Mouse (Mus musculus): ENCODE measurements around the gene Eif3g. TPM values are rescaled to one million over a fixed set of nuclear protein-coding genes. Genes with fewer than 3 reads are reported as not detected.

Gene Eif3g
- total and polyA plus RNA-seq, 3 experiments = 175 to 475 (median 198) TPM

DNA sequence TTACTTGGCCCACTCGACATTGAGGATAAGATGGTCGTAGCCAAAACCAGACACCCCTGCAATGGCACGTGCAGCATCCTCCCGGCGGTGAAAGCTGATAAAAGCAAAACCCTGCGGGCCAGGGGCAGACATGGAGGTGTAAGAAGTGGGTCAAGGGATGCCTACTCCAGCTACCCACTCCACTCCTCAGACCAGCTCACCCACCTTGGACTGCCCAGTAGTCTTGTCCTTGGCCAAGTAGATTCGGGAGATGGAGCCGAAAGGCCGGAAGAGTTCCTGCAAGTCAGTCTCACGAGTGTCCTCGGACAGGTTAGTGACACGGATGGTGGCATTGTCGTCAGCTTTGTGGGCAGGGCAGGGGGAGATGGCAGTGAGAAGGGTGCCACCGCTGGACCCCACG lies 3.8 kb downstream of the Eif3g start:
- TF ChIP-seq GATA2 (IDR thresholded peaks at IDR 0.05; ENCODE audit: borderline replicate concordance, low read depth, low read length) (no peak), POLR2AphosphoS5 (IDR thresholded peaks at IDR 0.05; ENCODE audit: insufficient replicate concordance, low read depth, low read length) (peak; percentile 86), CTCF (IDR thresholded peaks at IDR 0.05; ENCODE audit: low read depth, low read length) (no peak)
- ATAC-seq (ENCODE audit: extremely low read depth, insufficient number of reproducible peaks, low FRiP score, poor library complexity, severe bottlenecking) = no peak

GRCm38 (mm10) chr9:20893590-20894343 lies 4.7 kb downstream of the Eif3g start:
- H3K36me3 ChIP-seq (replicated peaks) = peaks cover 86% of the 10 kb centered on the region
- DNase-seq (ENCODE audit: low spot score) = no peak

More for the DNA sequence above, 3.8 kb downstream of the Eif3g start:
- DNase-seq (ENCODE audit: low spot score) = no peak
- Histone ChIP-seq H3K4me3 (ENCODE audit: low read depth, low read length) (peak overlapping the region; percentile 54; the same call in 1 of the 2 replicates), H3K4me1 (ENCODE audit: insufficient read depth, low read depth, low read length) (peaks cover 82% of the 10 kb centered on the region), H3K27me3 (ENCODE audit: insufficient read depth, low read length) (no peaks in the 10 kb centered on the region), H3K9me3 (replicated peaks) (no peaks in the 10 kb centered on the region), H3K36me3 (replicated peaks) (peaks cover 81% of the 10 kb centered on the region)

GRCm38 (mm10) chr9:20893069-20893468 lies 5.4 kb downstream of the Eif3g start:
- no peak for ATAC-seq (ENCODE audit: extremely low read depth, insufficient number of reproducible peaks, low FRiP score, poor library complexity, severe bottlenecking)
- Histone ChIP-seq H3K4me3 (ENCODE audit: low read depth, low read length) (peak overlapping the region; percentile 47), H3K9me3 (replicated peaks) (no peaks in the 10 kb centered on the region), H3K36me3 (replicated peaks) (peaks cover 86% of the 10 kb centered on the region), H3K27me3 (ENCODE audit: insufficient read depth, low read length) (no peaks in the 10 kb centered on the region), H3K4me1 (ENCODE audit: insufficient read depth, low read depth, low read length) (peaks cover 82% of the 10 kb centered on the region)
- peak; percentile 96 for TF ChIP-seq POLR2AphosphoS5 (IDR thresholded peaks at IDR 0.05; ENCODE audit: insufficient replicate concordance, low read depth, low read length)
- no peak for TF ChIP-seq GATA1 (IDR thresholded peaks at IDR 0.05; ENCODE audit: borderline replicate concordance, low read length)
- DNase-seq (ENCODE audit: low spot score) = no peak

More at GRCm38 (mm10) chr9:20893590-20894343, 4.7 kb downstream of the Eif3g start:
- no peak for TF ChIP-seq GATA2 (IDR thresholded peaks at IDR 0.05; ENCODE audit: borderline replicate concordance, low read depth, low read length)
- no peak for TF ChIP-seq CTCF (IDR thresholded peaks at IDR 0.05; ENCODE audit: low read depth, low read length)
- TF ChIP-seq POLR2AphosphoS5 (IDR thresholded peaks at IDR 0.05; ENCODE audit: insufficient replicate concordance, low read depth, low read length) = no peak; the same call in 1 of the 2 replicates
- no peak for TF ChIP-seq TAL1 (conservative IDR thresholded peaks at IDR 0.05; ENCODE audit: low read depth, low read length)
- no peak for TF ChIP-seq GATA1 (IDR thresholded peaks at IDR 0.05; ENCODE audit: borderline replicate concordance, low read length)
- H3K9me3 ChIP-seq (replicated peaks) = no peaks in the 10 kb centered on the region
- H3K27me3 ChIP-seq (ENCODE audit: insufficient read depth, low read length) = no peaks in the 10 kb centered on the region
- peak overlapping the region; percentile 45; the same call in 1 of the 2 replicates for H3K4me3 ChIP-seq (ENCODE audit: low read depth, low read length)
- H3K4me1 ChIP-seq (ENCODE audit: insufficient read depth, low read depth, low read length) = peaks cover 84% of the 10 kb centered on the region
- no peak for ATAC-seq (ENCODE audit: extremely low read depth, insufficient number of reproducible peaks, low FRiP score, poor library complexity, severe bottlenecking)

DNA sequence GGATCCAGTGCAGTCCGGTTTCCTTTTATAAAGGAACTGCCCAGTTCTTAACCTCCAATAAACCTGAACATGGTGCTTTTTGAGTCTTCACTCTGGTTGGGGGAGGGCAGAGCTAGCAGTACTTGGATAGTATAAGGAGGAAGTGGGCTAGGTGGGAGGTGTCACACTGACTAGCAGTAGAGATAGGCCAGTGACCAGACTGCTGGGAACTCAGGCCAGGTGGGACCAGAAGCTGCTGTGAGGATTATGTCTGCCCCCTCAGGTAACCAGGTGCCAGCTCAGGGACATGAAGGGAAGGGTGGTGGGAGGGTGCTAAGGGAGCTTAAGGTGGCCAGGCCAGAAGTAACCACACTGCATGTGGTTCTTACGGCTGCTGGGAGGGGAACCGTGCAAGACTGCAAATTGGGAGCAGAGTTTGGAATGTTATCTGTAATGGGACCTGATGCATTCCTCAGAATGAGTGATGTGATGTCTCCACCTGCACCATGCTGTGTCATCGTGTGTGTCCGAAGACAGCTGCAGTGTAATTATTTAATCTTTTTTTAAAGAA lies 6.2 kb downstream of the Eif3g start:
- H3K4me1 ChIP-seq (ENCODE audit: insufficient read depth, low read depth, low read length) = peaks cover 79% of the 10 kb centered on the region

GRCm38 (mm10) chr9:20891339-20892103 lies 6.9 kb downstream of the Eif3g start:
- Histone ChIP-seq H3K4me3 (ENCODE audit: low read depth, low read length) (peak overlapping the region; percentile 100), H3K9me3 (replicated peaks) (no peaks in the 10 kb centered on the region), H3K27me3 (ENCODE audit: insufficient read depth, low read length) (no peaks in the 10 kb centered on the region), H3K36me3 (replicated peaks) (peaks cover 74% of the 10 kb centered on the region), H3K4me1 (ENCODE audit: insufficient read depth, low read depth, low read length) (peaks cover 74% of the 10 kb centered on the region)
- no peak for ATAC-seq (ENCODE audit: extremely low read depth, insufficient number of reproducible peaks, low FRiP score, poor library complexity, severe bottlenecking)
- no peak for TF ChIP-seq GATA1 (IDR thresholded peaks at IDR 0.05; ENCODE audit: borderline replicate concordance, low read length)
- DNase-seq (ENCODE audit: low spot score) = no peak

More for the DNA sequence above, 6.2 kb downstream of the Eif3g start:
- ATAC-seq (ENCODE audit: extremely low read depth, insufficient number of reproducible peaks, low FRiP score, poor library complexity, severe bottlenecking) (peak; percentile 23; the same call in 1 of the 2 replicates), DNase-seq (ENCODE audit: low spot score) (peak; percentile 48)
- H3K9me3 ChIP-seq (replicated peaks) = no peaks in the 10 kb centered on the region
- peaks cover 81% of the 10 kb centered on the region for H3K36me3 ChIP-seq (replicated peaks)
- no peaks in the 10 kb centered on the region for H3K27me3 ChIP-seq (ENCODE audit: insufficient read depth, low read length)
- TF ChIP-seq GATA1 (IDR thresholded peaks at IDR 0.05; ENCODE audit: borderline replicate concordance, low read length) (no peak), POLR2AphosphoS5 (IDR thresholded peaks at IDR 0.05; ENCODE audit: insufficient replicate concordance, low read depth, low read length) (peak; percentile 96), GATA2 (IDR thresholded peaks at IDR 0.05; ENCODE audit: borderline replicate concordance, low read depth, low read length) (no peak), CTCF (IDR thresholded peaks at IDR 0.05; ENCODE audit: low read depth, low read length) (no peak)
- H3K4me3 ChIP-seq (ENCODE audit: low read depth, low read length) = peak overlapping the region; percentile 100; the same call in 1 of the 2 replicates

DNA sequence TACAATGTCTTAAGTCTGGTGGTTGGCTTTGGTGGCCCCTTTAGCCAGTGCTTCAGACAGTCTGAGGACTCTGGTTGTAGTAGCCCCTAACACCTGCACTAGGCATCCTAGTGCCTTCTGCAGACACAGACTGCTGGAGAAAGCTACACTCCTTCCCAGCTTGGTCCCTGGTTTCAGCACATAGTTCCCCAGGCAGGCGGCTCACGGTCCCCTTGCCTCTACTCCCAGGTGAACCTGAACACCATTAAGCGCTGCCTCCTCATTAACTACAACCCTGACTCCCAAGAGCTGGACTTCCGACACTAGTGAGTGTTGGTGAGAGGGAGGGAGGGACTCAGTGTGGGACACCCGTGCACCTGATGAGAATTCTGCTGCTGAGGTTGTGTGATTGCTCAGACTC lies 8.0 kb downstream of the Eif3g start:
- no peak for TF ChIP-seq CTCF (IDR thresholded peaks at IDR 0.05; ENCODE audit: low read depth, low read length)
- no peak for TF ChIP-seq GATA2 (IDR thresholded peaks at IDR 0.05; ENCODE audit: borderline replicate concordance, low read depth, low read length)
- TF ChIP-seq POLR2AphosphoS5 (IDR thresholded peaks at IDR 0.05; ENCODE audit: insufficient replicate concordance, low read depth, low read length) = no peak; the same call in 1 of the 2 replicates
- TF ChIP-seq TAL1 (conservative IDR thresholded peaks at IDR 0.05; ENCODE audit: low read depth, low read length) = no peak
- TF ChIP-seq GATA1 (IDR thresholded peaks at IDR 0.05; ENCODE audit: borderline replicate concordance, low read length) = no peak
- Histone ChIP-seq H3K36me3 (replicated peaks) (peaks cover 63% of the 10 kb centered on the region), H3K4me3 (ENCODE audit: low read depth, low read length) (peak overlapping the region; percentile 100), H3K27me3 (ENCODE audit: insufficient read depth, low read length) (no peaks in the 10 kb centered on the region), H3K4me1 (ENCODE audit: insufficient read depth, low read depth, low read length) (peaks cover 65% of the 10 kb centered on the region), H3K9me3 (replicated peaks) (no peaks in the 10 kb centered on the region)
- ATAC-seq (ENCODE audit: extremely low read depth, insufficient number of reproducible peaks, low FRiP score, poor library complexity, severe bottlenecking) = no peak
- no peak for DNase-seq (ENCODE audit: low spot score)

Measured in G1E (cell line).